Mouse (Mus musculus) mature B cell (primary cell): ENCODE results near the gene Fgfr2.

Experiments
- in situ Hi-C: fragments of 300-500 bp; cut with MboI; formaldehyde crosslinking; loops from 2 replicates; pipeline ENCODE4 v1.14.3; 2019

The Fgfr2 gene

DNA sequence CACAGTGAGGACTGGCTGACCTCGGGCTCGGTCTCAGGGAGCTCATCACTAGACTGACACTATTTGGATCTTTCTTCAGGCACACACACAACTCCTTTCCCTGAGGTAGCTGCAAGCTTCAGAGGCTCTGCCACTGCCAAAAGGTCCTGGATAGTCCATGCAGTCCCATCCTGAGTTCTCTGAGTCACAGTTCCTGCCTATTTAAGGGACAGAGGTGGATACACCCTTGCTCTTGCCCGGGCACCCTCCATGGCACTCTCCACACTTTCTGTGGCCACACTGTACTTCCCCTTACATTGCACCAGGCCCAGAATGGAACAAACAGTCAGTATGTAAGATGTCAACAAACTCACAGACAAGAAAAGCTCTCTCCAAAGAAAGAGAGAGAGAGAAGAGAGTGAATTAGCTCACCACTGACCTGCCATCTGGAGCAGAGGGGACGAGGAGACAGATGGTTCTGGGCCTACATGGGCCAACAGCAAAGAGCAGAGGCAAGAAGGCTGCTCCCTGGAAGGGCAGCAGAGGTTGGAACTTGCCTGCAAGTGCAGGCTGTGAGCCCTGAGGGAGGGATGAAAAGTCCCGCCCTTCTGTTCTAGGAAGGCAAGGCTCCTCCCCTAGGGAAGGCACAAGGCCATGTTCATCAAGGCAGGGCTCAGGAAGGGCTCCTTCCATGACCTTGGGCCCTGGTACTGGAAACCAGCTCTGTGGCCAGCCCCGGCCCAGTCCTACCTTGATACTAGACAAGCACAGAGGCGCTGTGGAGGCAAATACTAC lies 346.6 kb downstream of the Fgfr2 start:
- in situ Hi-C loops, result no loop called here

DNA sequence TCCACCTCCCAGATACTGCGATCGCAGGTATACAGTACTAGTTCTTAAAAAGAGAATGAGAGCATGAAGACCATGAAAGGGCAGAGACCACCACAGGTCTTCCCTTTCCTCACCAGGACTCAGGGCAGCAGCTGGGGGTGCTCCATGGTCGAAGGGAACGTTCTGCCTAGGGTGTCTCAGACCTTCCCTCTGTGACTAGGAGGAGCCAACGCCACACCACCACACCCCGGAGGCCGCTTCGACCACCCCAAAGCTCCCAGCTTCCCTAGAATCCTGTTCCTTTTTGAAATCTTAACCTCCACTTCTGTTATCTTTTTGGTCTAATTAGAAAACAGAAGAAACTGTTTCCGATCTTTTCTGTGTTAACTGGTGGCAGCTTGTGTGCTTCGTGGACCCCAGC lies 347.2 kb downstream of the Fgfr2 start:
- in situ Hi-C loops, result no loop called here

DNA sequence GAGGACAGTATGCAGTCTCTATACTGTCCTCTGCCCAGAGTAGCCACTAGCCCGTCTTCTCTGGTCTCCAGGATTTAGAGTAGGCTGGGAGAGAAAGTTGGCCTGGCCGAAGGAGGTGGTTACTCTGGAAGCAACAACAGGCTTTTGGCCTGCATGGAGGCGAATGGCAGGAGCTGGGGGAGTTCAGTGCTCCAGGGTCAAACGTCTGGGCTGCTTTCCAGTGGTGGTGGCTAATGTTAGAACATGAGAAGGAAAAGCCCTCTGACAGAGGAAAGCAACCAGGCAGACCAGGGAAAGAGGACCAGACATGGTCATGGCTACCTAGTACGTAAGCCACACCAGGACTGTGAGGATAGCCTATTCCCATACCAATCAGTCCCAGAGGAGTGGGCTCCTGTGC lies 347.8 kb downstream of the Fgfr2 start:
- in situ Hi-C loops, result no loop called here

DNA sequence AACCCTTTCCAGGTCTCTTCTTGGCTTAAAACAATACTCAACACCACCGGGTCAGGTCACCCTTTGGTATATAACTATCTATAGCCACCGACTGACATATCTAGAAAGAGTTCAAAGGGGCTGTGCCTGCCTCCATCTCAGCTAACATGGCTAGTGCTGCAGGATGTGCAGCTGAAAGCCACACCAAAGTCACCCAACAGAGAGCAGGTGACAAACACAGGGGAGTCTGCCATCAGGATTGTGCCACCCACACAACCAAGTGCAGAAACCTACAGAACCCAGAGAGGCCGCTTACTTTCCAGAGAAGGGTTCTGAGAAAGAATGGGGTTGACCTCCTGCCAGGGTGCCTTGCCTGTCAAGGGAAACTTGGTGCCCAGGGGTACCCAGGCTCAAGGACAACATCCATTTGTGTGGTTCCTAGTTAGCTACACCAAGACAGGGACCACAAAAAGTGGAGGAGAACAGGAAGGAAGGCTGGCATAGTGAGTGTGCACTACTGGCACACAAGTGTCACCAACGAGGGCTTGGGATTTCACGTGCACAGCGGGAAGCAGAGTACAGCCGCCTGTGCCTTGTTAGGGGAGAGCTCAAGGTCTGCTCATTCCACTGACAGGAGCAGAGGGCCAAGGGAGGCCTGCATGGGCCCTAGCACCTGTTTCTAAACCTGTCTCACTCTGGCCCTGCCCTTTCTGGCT lies 350.0 kb downstream of the Fgfr2 start:
- in situ Hi-C loops, result no loop called here

DNA sequence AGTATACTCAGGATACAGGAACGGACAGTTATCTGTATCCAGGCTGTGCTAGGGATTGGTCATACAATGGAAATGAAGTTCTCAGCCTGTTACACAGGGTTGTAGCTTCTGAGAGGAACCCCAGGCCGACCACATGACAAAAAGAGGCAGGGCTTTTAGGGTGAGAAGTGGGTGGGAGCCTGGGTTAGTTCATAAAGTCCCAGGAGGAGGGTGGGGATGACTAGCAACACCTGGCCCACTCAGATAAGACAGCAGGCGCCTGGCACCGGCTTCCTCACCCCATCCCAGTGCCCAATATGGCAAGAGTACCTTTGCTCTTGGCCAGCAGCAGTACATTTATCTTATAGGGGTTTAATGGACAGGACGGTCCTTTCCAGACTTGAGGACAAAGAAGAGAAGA lies 350.7 kb downstream of the Fgfr2 start:
- in situ Hi-C loops, result no loop called here

DNA sequence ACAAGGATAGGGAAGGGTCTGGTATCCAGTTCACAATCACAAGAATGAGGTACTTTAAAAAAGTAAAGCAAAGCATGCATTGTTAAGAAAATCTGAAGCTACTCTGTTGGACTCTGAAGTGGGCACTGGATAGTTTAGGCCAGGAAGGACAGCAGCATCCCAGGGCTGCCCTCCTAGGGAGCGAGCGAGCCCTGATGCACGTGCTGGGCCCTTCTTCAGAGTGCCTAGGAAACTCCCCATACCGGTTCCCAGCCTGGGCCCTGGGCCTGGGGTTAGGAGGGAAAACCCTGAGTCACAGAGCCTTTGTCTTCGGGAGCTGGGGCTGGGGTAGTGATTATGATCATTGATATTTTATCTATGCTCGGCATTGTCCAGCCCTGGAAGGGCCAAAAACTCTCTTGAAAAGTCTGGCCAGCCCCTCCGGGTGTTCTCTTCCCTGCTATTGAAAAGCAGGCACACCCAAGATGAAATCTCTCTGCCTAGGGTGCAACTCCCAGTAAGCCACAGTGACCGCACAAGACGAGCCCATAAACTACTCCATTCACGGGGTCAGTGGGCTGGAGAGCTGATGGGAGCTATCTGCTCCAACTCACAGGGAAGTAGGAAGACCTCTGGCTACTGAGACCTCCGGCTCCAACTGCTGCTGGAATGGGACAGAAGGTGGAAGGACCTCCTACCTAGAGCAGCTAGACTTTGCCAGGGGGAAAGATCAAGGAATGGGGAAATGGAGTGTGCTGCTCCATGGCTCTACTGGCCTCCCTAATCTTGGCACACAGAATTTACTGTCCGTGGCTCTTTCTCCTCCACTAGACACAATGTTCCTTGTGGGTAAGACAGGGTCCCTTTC lies 354.4 kb downstream of the Fgfr2 start:
- in situ Hi-C loops, result no loop called here

DNA sequence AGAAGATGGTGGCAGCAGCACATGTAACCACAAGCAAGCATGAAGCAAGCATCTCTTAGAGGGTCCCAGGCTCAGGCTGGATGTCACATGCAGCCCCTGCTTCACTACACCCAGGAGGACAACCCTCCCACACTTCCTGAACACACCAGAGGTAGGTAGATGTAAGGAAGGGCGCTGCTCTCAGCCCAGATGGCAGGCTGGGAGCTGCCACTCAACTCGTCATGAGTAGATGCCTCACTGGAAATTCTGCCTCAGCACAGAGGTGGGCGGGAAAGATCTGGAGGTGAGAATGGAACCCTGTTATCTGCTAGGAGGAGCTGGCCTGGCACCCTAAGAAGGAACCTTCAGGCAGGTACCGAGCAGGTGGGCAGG lies 355.2 kb downstream of the Fgfr2 start:
- in situ Hi-C loops, result no loop called here

DNA sequence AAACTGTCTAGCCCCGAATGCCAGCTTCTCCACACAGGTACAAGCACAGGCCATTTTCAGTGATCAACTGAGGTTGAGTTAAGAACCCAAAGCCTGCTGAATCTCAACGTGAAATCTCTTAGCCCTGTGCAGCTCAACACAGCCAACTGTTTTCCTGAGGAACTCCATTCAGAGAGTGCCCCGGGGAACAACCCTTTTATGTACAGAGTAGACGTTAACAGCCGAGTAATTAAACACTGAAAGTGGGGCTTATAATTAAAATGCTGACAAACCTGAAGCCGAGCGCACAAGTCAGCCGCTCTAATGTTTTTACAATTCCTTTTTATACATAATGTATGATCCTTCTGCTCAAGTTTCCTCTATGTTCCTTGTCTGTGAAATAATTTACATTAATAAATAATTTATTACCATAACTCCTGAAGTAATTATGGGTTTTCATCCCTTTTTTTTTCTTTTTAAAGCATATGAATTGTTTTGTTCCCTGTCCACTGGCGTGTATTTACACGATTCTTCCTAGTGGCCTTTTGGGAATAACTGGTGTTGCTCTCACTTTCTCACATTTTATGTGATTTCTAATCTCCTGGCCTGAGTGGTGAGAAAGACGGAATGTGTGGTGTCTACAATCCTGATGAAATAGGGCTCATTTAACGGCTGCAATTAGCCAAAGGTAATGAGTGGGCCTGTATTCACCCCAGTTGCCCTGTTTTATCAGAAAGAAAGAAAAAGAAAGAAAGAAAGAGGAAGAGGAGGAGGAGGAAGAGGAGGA lies 355.7 kb downstream of the Fgfr2 start:
- in situ Hi-C loops, result no loop called here

GRCm38 (mm10) chr7:132766235-132766871 lies 356.8 kb downstream of the Fgfr2 start:
- in situ Hi-C loops, result no loop called here

DNA sequence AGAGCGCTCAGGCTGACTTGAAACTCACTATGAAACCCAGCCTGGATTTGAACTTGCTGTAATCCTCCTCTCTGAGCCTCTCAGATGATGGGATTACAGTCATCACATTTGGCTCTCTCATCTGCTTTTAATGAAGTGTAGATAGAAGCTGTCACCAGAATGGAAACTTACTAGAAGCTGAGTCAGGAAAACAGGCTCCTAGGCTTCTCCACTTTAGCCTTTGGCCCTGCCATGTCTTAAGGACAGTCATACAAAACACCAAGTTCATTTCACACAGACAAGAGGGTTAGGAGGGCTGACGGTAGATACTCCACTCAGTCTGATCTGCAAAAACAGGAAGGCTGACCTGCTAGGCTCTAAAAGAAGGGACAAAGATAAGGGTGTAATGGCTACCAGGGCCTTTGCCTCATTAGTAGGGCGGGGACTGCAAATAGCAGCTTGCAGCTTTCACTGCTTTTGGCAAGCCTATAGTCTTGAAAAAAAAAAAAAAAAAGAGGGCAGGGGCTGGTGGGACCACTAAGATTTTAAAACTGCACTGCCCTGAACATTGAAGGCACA lies 357.4 kb downstream of the Fgfr2 start:
- in situ Hi-C loops, result no loop called here

DNA sequence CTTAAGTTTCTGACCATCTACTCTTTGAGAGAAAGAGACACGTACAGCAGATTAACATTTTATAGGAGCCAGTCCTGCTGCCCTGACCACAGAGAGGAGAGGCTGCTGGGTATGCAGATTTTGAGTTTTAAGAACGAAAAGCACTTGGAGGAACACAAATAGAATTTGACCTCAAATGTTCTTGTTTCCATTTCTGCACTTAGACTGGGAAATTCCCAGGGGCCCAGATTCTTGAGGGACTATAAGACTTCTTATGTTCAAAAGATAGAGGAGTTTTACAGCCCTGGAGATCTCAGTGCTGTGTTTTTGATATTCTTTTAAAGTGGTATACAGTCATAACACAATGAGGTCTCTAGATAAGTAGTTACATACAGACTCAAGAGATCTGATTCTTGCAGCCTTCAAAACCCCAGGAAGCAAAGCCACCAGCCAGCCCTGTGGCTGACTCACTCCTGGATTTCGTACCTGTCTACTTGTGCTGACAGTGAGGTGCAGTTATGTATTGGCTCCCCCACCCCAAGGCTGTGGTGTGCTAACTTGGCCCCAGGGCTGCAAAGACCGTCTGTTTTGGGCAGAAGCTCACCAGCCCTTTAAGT lies 358.2 kb downstream of the Fgfr2 start:
- in situ Hi-C loops, result no loop called here

DNA sequence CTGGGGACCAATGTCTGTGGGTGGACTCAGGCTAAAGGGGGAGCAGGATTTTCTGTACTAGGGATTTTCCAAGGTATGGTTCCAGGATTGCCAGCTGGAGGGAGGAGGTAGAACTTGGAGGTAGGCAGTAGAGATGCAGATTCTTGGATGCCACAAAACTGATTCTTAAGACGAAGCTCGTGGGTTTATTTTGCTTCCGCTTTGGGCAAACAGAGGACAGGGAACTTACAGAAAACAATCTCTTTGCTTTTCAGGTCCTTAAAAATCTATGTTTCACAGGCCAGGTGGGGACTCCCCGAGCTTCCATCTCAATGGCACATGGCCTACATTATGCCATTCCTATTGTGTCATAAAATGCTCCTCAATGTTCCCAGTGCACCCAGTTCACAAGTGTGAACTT lies 358.8 kb downstream of the Fgfr2 start:
- in situ Hi-C loops, result no loop called here

DNA sequence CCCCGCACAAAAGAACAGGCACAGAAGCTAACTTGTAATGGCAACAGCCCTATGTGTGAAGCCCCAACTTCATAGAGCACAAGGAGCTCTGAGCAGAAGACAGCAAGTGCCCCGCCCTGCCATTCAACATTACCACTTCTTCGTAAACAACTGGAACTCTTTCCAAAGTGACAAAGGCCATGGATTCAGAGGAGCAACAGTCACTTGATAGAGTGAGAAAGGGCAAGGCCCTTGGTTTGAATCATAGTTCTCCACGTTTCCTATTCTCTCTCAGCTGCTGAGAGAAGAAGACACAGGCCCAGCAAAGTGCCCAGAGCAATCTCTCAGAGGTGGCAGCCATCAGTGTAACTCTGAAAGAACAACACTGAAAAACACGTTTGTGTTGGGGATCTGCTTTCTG lies 359.2 kb downstream of the Fgfr2 start:
- in situ Hi-C loops, result no loop called here

DNA sequence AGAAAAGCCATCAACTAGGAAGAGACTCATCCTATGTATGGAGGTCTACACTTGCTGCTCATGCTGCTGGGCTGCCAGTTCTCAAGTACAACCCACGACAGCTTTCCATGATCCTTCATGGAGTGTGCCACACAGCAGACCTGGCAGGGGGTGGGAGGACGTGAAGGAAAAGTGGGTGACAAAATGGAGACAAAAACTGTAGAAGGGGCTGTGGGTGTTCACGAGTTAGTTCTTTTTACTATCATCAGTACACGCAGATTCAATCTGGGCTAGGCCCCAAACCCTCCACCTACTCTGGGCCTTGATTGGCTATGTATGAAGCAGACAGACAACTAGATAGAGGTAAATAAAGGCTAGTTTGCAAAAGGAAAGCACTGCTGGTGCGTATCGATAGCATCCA lies 359.8 kb downstream of the Fgfr2 start:
- in situ Hi-C loops, result no loop called here

GRCm38 (mm10) chr7:132761409-132761808 lies 361.7 kb downstream of the Fgfr2 start:
- in situ Hi-C loops, result no loop called here

GRCm38 (mm10) chr7:132760589-132761180 lies 362.5 kb downstream of the Fgfr2 start:
- in situ Hi-C loops, result no loop called here

- in situ Hi-C loops, result no loop called here
Observed at GRCm38 (mm10) chr7:132759926-132760325, 363.2 kb downstream of the Fgfr2 start.

DNA sequence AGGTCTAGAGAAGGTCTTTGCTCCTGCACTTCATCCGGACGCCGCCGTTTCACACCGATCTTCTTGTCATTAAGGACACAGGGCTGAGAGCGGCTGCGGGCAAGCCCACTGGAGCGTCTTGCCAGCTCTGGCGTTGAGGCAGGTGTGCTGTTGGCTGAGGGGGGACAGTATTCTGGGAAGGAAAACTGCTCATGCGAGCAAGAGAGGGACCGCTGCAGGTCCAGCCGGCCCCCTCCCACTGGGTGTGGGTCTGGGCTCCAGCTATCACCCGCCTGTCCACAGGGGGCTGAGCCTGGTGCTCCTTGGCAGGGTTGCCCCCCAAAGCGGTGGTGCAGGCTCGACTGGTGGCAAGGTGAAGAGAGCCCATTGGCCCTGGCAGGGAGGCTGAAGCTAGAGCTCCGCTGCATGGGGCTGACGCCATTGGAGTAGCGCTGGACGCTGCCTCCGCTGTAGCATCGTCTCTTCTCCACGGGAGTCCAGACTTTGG lies 363.7 kb downstream of the Fgfr2 start:
- in situ Hi-C loops, result no loop called here

- in situ Hi-C loops, result no loop called here
Observed at GRCm38 (mm10) chr7:132758875-132759274, 364.3 kb downstream of the Fgfr2 start.

GRCm38 (mm10) chr7:132756325-132756724 lies 366.8 kb downstream of the Fgfr2 start:
- in situ Hi-C loops, result no loop called here
